Mouse (Mus musculus): ENCODE data around the gene Dnmt3l. TPM values are rescaled to one million over a fixed set of nuclear protein-coding genes. Genes with fewer than 3 reads are reported as not detected.

The Dnmt3l gene
- total RNA-seq (2023): not detected

GRCm38 (mm10) chr10:78041647-78042046 lies at the start of gene Dnmt3l:
Gene Dnmt3l, plus strand, starts transcription at chr10:78041947.

GRCm38 (mm10) chr10:78009945-78010293 lies 31.8 kb upstream of the Dnmt3l start, which contains the start of gene Pfkl:
Gene Pfkl, minus strand, starts transcription at chr10:78010083.

GRCm38 (mm10) chr10:78043406-78043836 lies 1.7 kb downstream of the Dnmt3l start, which contains the start of gene Aire:
Gene Aire, minus strand, starts transcription at chr10:78043610.

GRCm38 (mm10) chr10:78069101-78070011 lies 27.6 kb downstream of the Dnmt3l start, which contains the start of gene Icosl:
Gene Icosl, plus strand, starts transcription at chr10:78069302.

Other genes with a start within 250 kb of the Dnmt3l start
- gene Gm9639, start 246.9 kb upstream of the Dnmt3l start, total RNA-seq (2023): not detected
- gene Gm19668, start 242.8 kb upstream of the Dnmt3l start, total RNA-seq (2023): not detected
- gene Gm9507, start 230.1 kb upstream of the Dnmt3l start, total RNA-seq (2023): not detected
- not detected for gene Gm2696, start 227.3 kb upstream of the Dnmt3l start, total RNA-seq (2023)
- not detected for gene Krtap10-4, start 214.9 kb upstream of the Dnmt3l start, total RNA-seq (2023)
- not detected for gene Krtap10-10, start 206.0 kb upstream of the Dnmt3l start, total RNA-seq (2023)
- gene Gm36176, start 195.1 kb upstream of the Dnmt3l start, total RNA-seq (2023): not detected
- not detected for gene Gm10318, start 189.1 kb upstream of the Dnmt3l start, total RNA-seq (2023)
- gene Gm3285, start 180.0 kb upstream of the Dnmt3l start, total RNA-seq (2023): not detected
- gene Lrrc3, start 139.4 kb upstream of the Dnmt3l start, total RNA-seq (2023): under 1 TPM; 0.10 to 0.15 TPM
- gene Trpm2, start 71.4 kb upstream of the Dnmt3l start, total RNA-seq (2023): 100 to 1,000 TPM; 148 to 152 TPM
- 10 to 100 TPM; 10.7 to 12.6 TPM for gene 1810043G02Rik, start 63.4 kb upstream of the Dnmt3l start, total RNA-seq (2023)
- 10 to 100 TPM; 60.3 to 88.1 TPM for gene Pfkl, start 31.9 kb upstream of the Dnmt3l start, total RNA-seq (2023)
- not detected for gene Aire, start 1.7 kb downstream of the Dnmt3l start, total RNA-seq (2023)
- 10 to 100 TPM; 46.2 to 50.6 TPM for gene Icosl, start 27.4 kb downstream of the Dnmt3l start, total RNA-seq (2023)
- gene D10Jhu81e, start 127.8 kb downstream of the Dnmt3l start, total RNA-seq (2023): 10 to 100 TPM; 27.1 to 27.9 TPM
- 10 to 100 TPM; 10.2 to 11.9 TPM for gene Pwp2, start 143.2 kb downstream of the Dnmt3l start, total RNA-seq (2023)
- gene Trappc10, start 202.7 kb downstream of the Dnmt3l start, total RNA-seq (2023): 10 to 100 TPM; 59.3 to 63.5 TPM